Mouse (Mus musculus) inflammation-experienced regulatory T-cells (primary cell): ENCODE measurements around the gene Stx5a. TPM values are rescaled to one million over a fixed set of nuclear protein-coding genes. Genes with fewer than 3 reads are reported as not detected.

ENCODE experiments used
- polyA plus RNA-seq, 2 experiments: library from polyadenylated mRNA; unstranded; fragments of 100-300 nt; shearing (Covaris generic); gene quantifications; one replicate each; pipeline ENCODE4 v1.2.1; 2017

Stx5a gene
- 100 to 1,000 TPM; 143 to 155 TPM for polyA plus RNA-seq

DNA sequence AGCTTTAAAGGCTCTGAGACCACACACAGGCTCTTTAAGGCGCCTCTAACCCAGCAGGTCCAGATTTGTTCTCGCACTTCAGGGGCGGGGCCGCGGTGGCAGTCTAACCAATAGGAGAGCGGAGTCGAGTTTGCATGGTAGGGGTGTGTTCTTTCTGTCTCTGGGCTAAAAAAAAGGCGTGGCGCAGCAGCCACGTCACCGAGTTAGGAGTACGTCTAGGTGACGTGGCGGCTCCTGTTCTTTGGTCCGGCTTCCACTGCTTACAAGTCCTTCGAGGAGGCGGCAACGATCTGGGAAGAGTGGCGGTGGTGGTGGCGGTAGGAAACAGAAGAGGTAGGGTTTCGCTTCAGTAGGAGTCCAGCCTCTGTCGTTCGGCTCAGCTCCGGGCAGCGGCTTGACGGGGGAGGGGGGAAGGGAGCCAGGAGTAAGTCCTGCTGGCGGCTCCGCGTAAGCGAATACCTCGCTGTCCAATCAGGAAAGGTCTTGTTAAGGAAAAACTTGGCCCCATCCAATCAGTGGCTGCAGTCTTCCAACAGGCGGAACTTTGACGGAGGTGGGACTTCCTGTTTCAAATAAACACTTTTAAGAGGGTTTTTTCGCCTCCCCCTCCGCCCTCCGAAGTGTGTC is at the start of gene Stx5a:
Stx5a (plus strand) TSS at position 171 of the 627 bp plus-strand sequence.

DNA sequence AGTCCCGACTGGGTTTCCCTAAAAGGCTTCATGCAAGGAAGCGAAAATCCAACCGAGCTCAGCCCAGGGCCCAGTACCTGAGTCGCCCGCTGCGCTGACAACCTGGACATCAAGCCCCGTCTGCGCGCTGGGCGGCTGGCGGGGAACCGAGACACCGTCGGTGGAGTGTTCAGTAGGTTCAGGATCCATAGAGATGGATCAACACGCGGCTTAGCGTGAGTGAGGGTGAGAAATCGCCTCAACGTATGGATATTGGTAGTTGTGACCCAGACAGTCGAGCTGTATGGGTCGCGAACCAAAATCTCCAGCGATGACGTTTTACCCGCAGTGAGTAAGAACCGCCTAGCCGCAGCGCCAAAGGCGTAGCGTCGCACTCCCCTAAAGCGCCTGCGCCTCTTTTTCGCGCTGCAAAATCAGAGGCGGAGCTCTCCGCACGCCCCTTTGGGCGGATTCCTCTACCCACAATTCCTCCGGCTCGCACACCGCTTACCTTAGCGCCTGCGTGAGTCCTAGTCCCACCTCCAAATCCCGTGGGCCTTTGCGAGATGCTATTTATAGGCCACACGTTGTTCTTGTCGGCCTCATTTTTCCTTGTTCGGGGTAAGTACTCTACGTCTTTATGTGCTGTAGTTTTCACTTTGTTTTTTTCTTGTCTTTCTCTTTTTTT is 18.2 kb upstream of the Stx5a start, which contains the start of gene Slc3a2:
Slc3a2 (minus strand) TSS at position 463 of the 667 bp plus-strand sequence.

DNA sequence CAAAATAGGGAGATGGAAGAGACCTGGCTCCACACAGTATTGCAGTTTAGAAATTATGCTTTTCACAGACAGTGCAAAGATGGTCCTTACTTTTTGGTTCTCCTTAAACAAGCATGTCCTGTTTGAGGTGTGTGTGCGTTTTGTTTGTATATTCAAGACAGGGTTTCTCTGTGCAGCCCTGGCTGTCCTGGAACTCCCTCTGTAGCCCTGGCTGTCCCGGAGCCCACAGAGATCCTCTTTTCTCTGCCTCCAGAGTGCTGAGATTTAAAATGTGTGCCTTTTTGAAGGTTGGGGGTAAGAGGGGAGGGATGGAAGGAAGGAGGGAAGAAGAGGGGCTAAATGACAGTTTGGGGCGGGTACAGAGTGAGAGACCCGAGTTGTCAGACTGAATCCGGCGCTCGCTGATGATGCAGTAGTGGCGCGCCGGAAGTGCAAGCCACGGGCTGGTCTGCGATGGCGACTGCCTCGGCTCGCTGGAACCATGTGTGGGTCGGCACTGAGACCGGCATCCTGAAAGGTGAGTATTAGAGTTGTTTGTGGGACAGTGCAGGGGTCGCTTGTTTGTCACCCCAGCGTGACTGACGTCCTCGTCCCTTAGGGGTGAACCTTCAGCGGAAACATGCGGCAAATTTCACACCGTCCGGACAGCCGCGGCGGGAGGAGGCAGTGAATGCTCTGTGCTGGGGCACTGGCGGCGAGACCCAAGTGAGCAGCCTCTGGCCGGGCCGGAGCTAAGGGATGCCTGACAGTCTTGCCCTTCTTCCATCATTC is 5.6 kb upstream of the Stx5a start, which contains the start of gene Wdr74:
Wdr74 (plus strand) TSS at position 439 of the 771 bp plus-strand sequence.

DNA sequence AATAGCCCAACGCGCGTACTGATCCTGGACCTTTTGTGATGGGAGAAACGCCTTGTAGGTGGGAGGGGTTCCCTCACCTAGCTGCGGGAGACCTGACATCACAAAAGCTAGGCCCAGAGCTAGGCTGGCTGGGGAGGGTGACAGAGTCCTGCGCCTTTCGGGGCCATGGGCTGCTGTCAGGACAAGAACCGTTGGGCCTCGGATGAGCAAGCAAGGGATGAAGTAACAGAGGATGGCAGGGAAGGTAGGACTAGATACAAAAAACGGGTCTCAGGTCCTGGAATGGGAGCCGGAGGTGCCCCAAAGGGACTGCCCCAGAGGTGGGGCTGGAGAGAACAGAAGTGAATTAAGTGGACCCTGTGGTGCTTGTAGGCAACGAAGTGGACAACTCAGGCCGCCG is 610 bp upstream of the Stx5a start, which contains the start of gene 1700092M07Rik:
1700092M07Rik (plus strand) TSS at position 116 of the 400 bp plus-strand sequence.

DNA sequence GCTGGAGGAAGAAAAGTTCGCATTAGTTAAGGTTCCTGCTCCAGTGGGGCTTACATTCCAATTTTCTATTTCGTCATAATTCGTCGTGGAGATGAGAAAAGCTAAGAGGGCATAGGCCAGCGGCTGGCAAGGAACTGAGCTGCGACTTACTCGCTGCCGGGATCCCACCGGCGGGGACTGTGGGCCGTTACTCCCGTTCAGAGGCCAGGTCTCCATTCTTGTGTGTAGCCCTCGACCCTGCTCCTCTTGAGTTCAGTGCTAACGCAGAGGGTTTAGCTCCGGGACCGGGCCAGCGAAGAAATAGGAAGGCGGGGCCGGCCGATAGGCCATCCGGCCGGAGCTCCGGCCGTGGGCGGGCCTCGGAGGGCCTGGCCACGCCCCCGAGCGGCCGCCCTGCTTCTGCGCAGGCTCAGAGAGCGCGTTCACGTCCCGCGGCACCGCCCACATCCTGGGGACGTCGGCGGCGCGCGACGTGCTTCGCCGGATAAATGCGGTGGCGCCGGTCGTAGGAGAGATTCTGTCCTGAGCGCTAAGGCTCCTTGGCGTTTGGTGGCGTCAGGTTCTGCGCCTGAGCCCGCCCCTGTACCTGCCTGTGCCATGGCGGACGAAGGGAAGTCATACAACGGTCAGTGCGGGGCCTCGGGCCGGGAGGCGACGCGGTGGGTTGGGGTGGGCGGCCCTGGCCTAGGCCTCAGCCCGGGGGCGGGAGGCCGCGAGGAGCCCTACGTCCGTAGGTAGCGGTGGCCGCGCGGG is 15.6 kb downstream of the Stx5a start, which contains the start of gene Nxf1:
Nxf1 (plus strand) TSS at position 439 of the 753 bp plus-strand sequence.

GRCm38 (mm10) chr19:8770567-8771270 is 29.5 kb downstream of the Stx5a start, which contains the start of gene Tmem223:
Gene Tmem223, plus strand, starts transcription at chr19:8770996.

GRCm38 (mm10) chr19:8774086-8774835 is 33.0 kb downstream of the Stx5a start, which contains the start of gene Tmem179b:
Gene Tmem179b, minus strand, starts transcription at chr19:8774467.

DNA sequence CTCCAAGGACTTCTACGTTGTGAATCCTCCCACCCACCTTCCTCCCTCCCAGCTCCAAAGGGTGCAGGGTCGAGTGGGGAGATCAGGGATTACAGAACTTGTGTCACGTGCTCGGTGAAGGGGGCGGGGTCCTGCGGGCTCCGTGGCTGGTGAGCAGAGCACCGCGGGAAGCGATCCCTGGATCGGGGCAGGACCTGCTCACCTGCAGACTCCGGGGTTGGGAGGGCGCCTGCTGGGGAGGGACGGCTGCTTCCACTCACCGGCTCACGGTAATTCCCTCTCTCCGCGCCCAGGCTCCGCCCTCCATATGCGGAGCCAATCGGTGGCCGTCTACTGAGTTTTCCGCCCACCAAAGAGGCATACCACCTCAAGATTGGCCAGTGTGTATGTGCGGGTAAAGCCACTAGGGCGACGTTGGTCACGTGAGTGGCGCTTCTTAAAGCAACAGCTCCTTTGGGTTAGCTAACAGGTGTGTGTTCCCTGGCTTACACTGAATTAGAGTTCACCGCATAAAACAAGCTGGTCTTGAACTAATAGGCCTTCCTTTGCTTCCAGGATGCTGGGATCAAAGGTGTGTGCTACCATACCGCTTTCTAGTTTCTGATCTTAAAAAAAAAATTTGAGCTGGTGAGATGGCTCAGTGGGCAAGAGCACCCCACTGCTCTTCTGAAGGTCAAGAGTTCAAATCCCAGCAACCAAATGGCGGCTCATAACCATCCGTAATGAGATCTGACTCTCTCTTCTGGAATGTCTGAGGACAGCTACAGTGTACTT is 45.0 kb downstream of the Stx5a start, which contains the start of gene Taf6l:
Taf6l (minus strand) TSS at position 410 of the 774 bp plus-strand sequence.

GRCm38 (mm10) chr19:8798264-8798946 is 57.2 kb downstream of the Stx5a start, which contains the start of gene Polr2g:
Gene Polr2g, minus strand, starts transcription at chr19:8798577.

DNA sequence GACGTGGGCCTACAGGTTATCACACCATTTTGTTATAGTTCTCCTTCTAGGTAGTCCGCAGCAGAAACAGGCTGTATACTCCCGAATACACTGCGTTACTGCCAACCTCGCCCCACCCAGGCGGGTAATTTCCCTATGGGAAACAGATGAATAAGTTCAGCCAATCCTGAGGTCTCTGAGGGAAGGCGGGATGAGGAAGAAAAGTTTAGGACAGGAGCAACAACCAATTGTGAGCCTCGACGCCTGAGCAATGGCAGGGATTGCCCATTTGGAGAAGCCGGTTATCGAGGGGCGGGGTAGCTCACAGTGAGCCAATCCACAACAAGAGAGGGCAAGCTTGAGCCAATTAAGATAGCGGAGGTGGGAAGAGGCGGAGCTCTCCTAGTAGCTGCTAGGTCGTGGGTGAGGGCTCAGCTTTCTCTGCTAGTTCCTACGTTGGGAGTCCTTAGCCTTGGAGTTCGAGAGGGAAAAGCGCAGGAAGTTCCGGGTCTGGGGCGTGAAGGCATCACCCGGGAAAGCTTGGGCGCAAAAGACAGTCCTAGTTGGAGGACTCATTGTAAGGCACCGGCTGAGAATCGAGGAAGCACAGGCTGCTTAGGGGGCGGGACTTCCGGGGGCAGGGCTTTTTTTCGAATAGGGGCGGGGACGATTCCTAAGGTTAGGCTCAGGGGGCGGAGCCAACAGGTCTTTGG is 61.1 kb downstream of the Stx5a start, which contains the start of gene Zbtb3:
Zbtb3 (plus strand) TSS at position 426 of the 692 bp plus-strand sequence.

Other genes starting within 250 kb of the Stx5a start
- 1 to 10 TPM in 1 of 2 experiments, under 1 TPM in 1; 0.12 to 1.8 TPM for gene Slc22a8, start 150.2 kb upstream of the Stx5a start, polyA plus RNA-seq
- under 1 TPM; 0.06 to 0.58 TPM for gene Slc22a6, start 123.4 kb upstream of the Stx5a start, polyA plus RNA-seq
- under 1 TPM; 0.07 to 0.15 TPM for gene Chrm1, start 77.6 kb upstream of the Stx5a start, polyA plus RNA-seq
- gene Slc3a2, start 18.0 kb upstream of the Stx5a start, polyA plus RNA-seq = 100 to 1,000 TPM; 155 to 158 TPM
- 10 to 100 TPM; 67.5 to 85.9 TPM for gene Wdr74, start 5.6 kb upstream of the Stx5a start, polyA plus RNA-seq
- gene 1700092M07Rik, start 695 bp upstream of the Stx5a start, polyA plus RNA-seq = under 1 TPM in 1 of 2 experiments, not detected in 1; 0.60 TPM
- 100 to 1,000 TPM; 255 to 317 TPM for gene Nxf1, start 15.7 kb downstream of the Stx5a start, polyA plus RNA-seq
- 10 to 100 TPM; 88.2 to 88.6 TPM for gene Tmem223, start 29.6 kb downstream of the Stx5a start, polyA plus RNA-seq
- gene Tmem179b, start 33.1 kb downstream of the Stx5a start, polyA plus RNA-seq = 100 to 1,000 TPM; 159 to 171 TPM
- gene Taf6l, start 45.0 kb downstream of the Stx5a start, polyA plus RNA-seq = 10 to 100 TPM; 13.3 to 16.6 TPM
- gene Polr2g, start 57.2 kb downstream of the Stx5a start, polyA plus RNA-seq = 100 to 1,000 TPM; 140 to 144 TPM
- 1 to 10 TPM; 2.7 to 4.7 TPM for gene Zbtb3, start 61.1 kb downstream of the Stx5a start, polyA plus RNA-seq
- 10 to 100 TPM; 41.8 to 55.6 TPM for gene Ttc9c, start 77.9 kb downstream of the Stx5a start, polyA plus RNA-seq
- gene Hnrnpul2, start 78.6 kb downstream of the Stx5a start, polyA plus RNA-seq = 10 to 100 TPM in 1 of 2 experiments, 1 to 10 TPM in 1; 8.6 to 15.5 TPM
- not detected for gene AC129217.1, start 88.4 kb downstream of the Stx5a start, polyA plus RNA-seq
- gene Bscl2, start 96.1 kb downstream of the Stx5a start, polyA plus RNA-seq = 10 to 100 TPM; 87.2 to 89.9 TPM
- under 1 TPM; 0.29 to 0.80 TPM for gene Gng3, start 97.8 kb downstream of the Stx5a start, polyA plus RNA-seq
- 1 to 10 TPM in 1 of 2 experiments, not detected in 1; 1.2 TPM for gene Lrrn4cl, start 109.4 kb downstream of the Stx5a start, polyA plus RNA-seq
- 100 to 1,000 TPM; 145 to 156 TPM for gene Ubxn1, start 130.1 kb downstream of the Stx5a start, polyA plus RNA-seq
- 10 to 100 TPM; 71.1 to 77.2 TPM for gene Uqcc3, start 139.5 kb downstream of the Stx5a start, polyA plus RNA-seq
- gene Lbhd1, start 142.3 kb downstream of the Stx5a start, polyA plus RNA-seq = 100 to 1,000 TPM in 1 of 2 experiments, 10 to 100 TPM in 1; 99.3 to 105 TPM
- gene Gm49403, start 142.5 kb downstream of the Stx5a start, polyA plus RNA-seq = not detected
- 10 to 100 TPM; 39.7 to 55.4 TPM for gene 1810009A15Rik, start 147.4 kb downstream of the Stx5a start, polyA plus RNA-seq
- not detected for gene Gm49416, start 147.5 kb downstream of the Stx5a start, polyA plus RNA-seq
- gene Ints5, start 151.6 kb downstream of the Stx5a start, polyA plus RNA-seq = 10 to 100 TPM; 35.8 to 44.9 TPM
- 100 to 1,000 TPM; 108 to 118 TPM for gene Ganab, start 156.7 kb downstream of the Stx5a start, polyA plus RNA-seq
- 10 to 100 TPM; 52.1 to 63.5 TPM for gene B3gat3, start 179.0 kb downstream of the Stx5a start, polyA plus RNA-seq
- gene Rom1, start 187.9 kb downstream of the Stx5a start, polyA plus RNA-seq = 10 to 100 TPM; 10.2 to 16.3 TPM
- 100 to 1,000 TPM in 1 of 2 experiments, 10 to 100 TPM in 1; 77.4 to 100 TPM for gene Eml3, start 188.1 kb downstream of the Stx5a start, polyA plus RNA-seq
- gene Mta2, start 200.5 kb downstream of the Stx5a start, polyA plus RNA-seq = 100 to 1,000 TPM; 231 to 276 TPM
- 10 to 100 TPM; 37.6 to 40.5 TPM for gene Tut1, start 212.4 kb downstream of the Stx5a start, polyA plus RNA-seq
- 100 to 1,000 TPM; 264 to 300 TPM for gene Eef1g, start 225.6 kb downstream of the Stx5a start, polyA plus RNA-seq
- 10 to 100 TPM; 58.4 to 93.3 TPM for gene Ahnak, start 247.9 kb downstream of the Stx5a start, polyA plus RNA-seq